Mouse (Mus musculus) stomach, postnatal 0 days (tissue): ENCODE results near the gene Usp2. TPM values are rescaled to one million over a fixed set of nuclear protein-coding genes. Genes with fewer than 3 reads are reported as not detected.

Experiments used
- ATAC-seq: fragments of 200-750 bp; cut with Nextera tagmentation; 2 replicates; pipeline ENCODE4 v1.8.0; 2017; ENCODE audit not compliant: low FRiP score, low TSS enrichment
- DNase-seq: peaks from one replicate; pipeline ENCODE4 v3.0.0-alpha.2; 2016; ENCODE audit warnings: low spot score
- H3K27ac ChIP-seq: fragments of 300-500 bp; sonication (generic); replicated peaks from 2 replicates; pipeline ENCODE4 v1.5.1; 2014; ENCODE audit warnings: mild to moderate bottlenecking, control low read depth
- H3K27me3 ChIP-seq: fragments of 300-500 bp; sonication (generic); 2 replicates; pipeline ENCODE4 v1.6.1; 2014; ENCODE audit warnings: low read length; ENCODE audit not compliant: control insufficient read depth, insufficient read depth
- H3K36me3 ChIP-seq: fragments of 300-500 bp; sonication (generic); 2 replicates; pipeline ENCODE4 v1.6.1; 2014; ENCODE audit warnings: low read length, mixed read lengths; ENCODE audit not compliant: control insufficient read depth, insufficient read depth
- H3K4me1 ChIP-seq: fragments of 300-500 bp; sonication (generic); replicated peaks from 2 replicates; pipeline ENCODE4 v1.6.1; 2014; ENCODE audit warnings: antibody characterized with exemption; ENCODE audit not compliant: control insufficient read depth, insufficient read depth
- H3K4me2 ChIP-seq: fragments of 300-500 bp; sonication (generic); replicated peaks from 2 replicates; pipeline ENCODE4 v1.6.1; 2014; ENCODE audit warnings: low read depth, mild to moderate bottlenecking, control low read depth, moderate library complexity
- H3K4me3 ChIP-seq: fragments of 300-500 bp; sonication (generic); 2 replicates; pipeline ENCODE4 v1.5.1; 2014; ENCODE audit warnings: low read depth, low read length, control low read depth
- H3K9ac ChIP-seq: fragments of 300-500 bp; sonication (generic); 2 replicates; pipeline ENCODE4 v1.6.1; 2014; ENCODE audit warnings: mild to moderate bottlenecking, low read length, control low read depth, mixed read lengths
- H3K9me3 ChIP-seq: fragments of 300-500 bp; sonication (generic); 2 replicates; pipeline ENCODE4 v1.6.1; 2016; ENCODE audit warnings: low read length; ENCODE audit not compliant: control insufficient read depth
- CTCF ChIP-seq: IDR thresholded peaks from 2 replicates; pipeline ENCODE4 v1.5.1; 2016; ENCODE audit warnings: antibody characterized with exemption, low read depth, mild to moderate bottlenecking, moderate library complexity
- EP300 ChIP-seq: optimal IDR thresholded peaks from 2 replicates; pipeline ENCODE3; 2016; ENCODE audit warnings: antibody characterized with exemption
- WGBS: fragments of 180-500 bp; shearing (Covaris S2); extraction: QIAGEN DNeasy Blood & Tissue Kit; methylation state at CpG from one replicate; pipeline ENCODE4 v1.1.7; 2014; 5-methylcytosine and 5-hydroxymethylcytosine counted together
- polyA plus RNA-seq: library from polyadenylated mRNA; unstranded; fragments of >200 nt; fragmentation: Nextera tagmentation; extraction: Ambion mirVana; gene quantifications from 2 replicates; pipeline ENCODE4 v1.2.1, GENCODE M21; 2015

Gene Usp2
- polyA plus RNA-seq, 1 experiment from 2014 or later, result 11.6 TPM

DNA sequence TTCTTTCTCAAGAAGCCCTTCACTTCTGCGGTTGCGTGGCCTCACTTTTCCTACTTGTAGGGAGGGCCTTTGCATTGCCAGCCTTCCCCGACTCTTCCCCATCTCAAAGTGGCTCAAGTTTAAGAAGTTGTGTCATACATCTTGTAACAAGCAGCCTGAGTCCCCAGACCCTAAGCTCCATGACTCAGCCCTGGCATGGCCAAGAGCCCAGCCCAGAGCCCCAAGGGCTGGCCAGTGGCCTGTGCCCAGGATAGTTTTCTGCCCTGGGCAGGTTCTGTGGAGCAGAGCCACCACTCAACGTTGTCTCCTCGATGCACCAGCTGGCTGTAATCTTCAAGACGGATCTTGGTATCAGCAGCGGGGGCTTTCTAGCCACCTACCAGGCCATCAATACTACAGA lies 38.1 kb downstream of the Usp2 start:
- Histone ChIP-seq H3K27ac (no peak overlapping the region), H3K9me3 (no peaks in the 10 kb centered on the region)
- no peak for ATAC-seq

DNA sequence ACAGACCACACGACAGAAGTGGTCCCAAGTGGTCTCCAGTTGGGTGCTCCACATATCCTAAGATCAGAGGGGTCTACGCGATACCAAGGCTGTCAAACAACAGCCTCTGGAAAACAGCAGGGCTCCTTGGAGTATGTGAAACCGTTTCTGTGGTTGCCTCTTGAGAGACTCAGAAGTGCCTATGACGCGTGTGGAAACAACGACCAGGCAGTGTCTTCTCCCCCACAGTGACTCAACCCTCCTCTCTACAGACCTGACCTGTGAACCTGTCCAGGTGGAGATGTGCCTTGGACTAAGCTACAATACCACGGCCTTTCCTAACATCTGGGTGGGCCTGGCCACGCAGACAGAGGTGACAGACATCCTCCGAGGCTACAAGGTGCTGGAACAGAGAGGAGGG lies 39.0 kb downstream of the Usp2 start:
- no peak overlapping the region for H3K9ac ChIP-seq
- H3K9me3 ChIP-seq, result no peaks in the 10 kb centered on the region
- no peak overlapping the region for H3K4me3 ChIP-seq
- DNase-seq (no peak), ATAC-seq (no peak)
- TF ChIP-seq EP300 (no peak), CTCF (no peak)
- peaks cover 14% of the 10 kb centered on the region for H3K4me1 ChIP-seq
- H3K36me3 ChIP-seq, result no peaks in the 10 kb centered on the region
- 87% methylated on average over 10 of the region's 10 CpGs for WGBS
- no peak overlapping the region for H3K4me2 ChIP-seq
- no peak overlapping the region for H3K27ac ChIP-seq
- no peaks in the 10 kb centered on the region for H3K27me3 ChIP-seq

More for the DNA sequence above, 38.1 kb downstream of the Usp2 start:
- Histone ChIP-seq H3K4me3 (no peak overlapping the region), H3K27me3 (no peaks in the 10 kb centered on the region), H3K4me2 (no peak overlapping the region), H3K9ac (no peak overlapping the region), H3K36me3 (no peaks in the 10 kb centered on the region), H3K4me1 (peaks cover 10% of the 10 kb centered on the region)
- TF ChIP-seq CTCF (no peak), EP300 (no peak)
- 89% methylated on average over 7 of the region's 7 CpGs for WGBS
- DNase-seq, result no peak

DNA sequence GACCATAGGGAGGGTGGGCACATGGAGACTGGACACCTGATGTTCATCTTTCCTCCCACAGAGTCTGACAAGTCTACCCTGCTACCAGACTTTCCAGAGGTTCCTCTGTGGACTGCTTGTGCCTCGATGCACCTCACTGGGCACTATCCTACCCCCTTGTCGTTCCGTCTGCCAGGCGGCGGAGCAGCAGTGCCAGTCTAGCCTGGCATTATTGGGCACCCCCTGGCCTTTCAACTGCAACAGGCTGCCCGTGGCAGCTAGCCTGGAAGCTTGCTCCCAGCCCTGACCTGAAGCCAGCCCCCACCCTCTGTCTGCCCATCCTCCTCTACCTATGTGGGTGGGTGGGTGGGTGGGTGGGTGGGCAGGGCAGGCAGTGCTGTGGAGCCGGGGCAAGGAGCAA lies 39.4 kb downstream of the Usp2 start:
- H3K9ac ChIP-seq, result no peak overlapping the region

DNA sequence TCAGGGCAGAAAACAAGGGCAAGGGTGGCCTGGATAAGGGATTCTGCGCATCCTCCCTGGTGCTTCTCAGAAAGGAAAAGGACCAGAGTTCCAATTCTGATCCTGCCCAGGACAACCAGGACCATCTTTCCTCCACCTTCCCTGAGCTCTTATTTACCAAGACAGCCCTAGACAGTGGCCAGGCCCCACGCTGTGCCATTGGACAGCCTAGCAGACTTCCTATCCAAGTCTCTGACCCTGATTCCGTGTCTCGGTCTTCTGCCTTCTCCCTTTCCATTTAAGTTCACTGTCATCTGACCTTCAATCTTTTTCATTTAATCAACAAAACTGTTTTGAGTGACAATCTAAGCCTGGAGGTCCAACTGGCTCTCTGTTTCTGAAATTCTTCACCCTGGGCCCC lies 39.8 kb downstream of the Usp2 start:
- H3K36me3 ChIP-seq, result no peaks in the 10 kb centered on the region
- H3K27ac ChIP-seq, result peak overlapping the region; percentile 53; the same call in 1 of the 2 replicates
- no peaks in the 10 kb centered on the region for H3K9me3 ChIP-seq
- H3K4me1 ChIP-seq, result peaks cover 14% of the 10 kb centered on the region
- no peak overlapping the region for H3K4me3 ChIP-seq
- H3K4me2 ChIP-seq, result no peak overlapping the region
- no peaks in the 10 kb centered on the region for H3K27me3 ChIP-seq
- 72% methylated on average over 4 of the region's 4 CpGs for WGBS
- no peak overlapping the region for H3K9ac ChIP-seq
- no peak for ATAC-seq
- no peak for DNase-seq
- TF ChIP-seq EP300 (no peak), CTCF (no peak)

More for the DNA sequence above, 39.4 kb downstream of the Usp2 start:
- H3K4me1 ChIP-seq, result peaks cover 14% of the 10 kb centered on the region
- TF ChIP-seq EP300 (no peak), CTCF (no peak)
- ATAC-seq (no peak), DNase-seq (no peak)
- WGBS, result 88% methylated on average over 7 of the region's 7 CpGs
- H3K27me3 ChIP-seq, result no peaks in the 10 kb centered on the region
- 0 out of 2 replicates have a peak overlapping the region, but pooled peaks have one; percentile 53 for H3K27ac ChIP-seq
- no peak overlapping the region for H3K4me2 ChIP-seq
- no peaks in the 10 kb centered on the region for H3K9me3 ChIP-seq
- H3K36me3 ChIP-seq, result no peaks in the 10 kb centered on the region
- no peak overlapping the region for H3K4me3 ChIP-seq

DNA sequence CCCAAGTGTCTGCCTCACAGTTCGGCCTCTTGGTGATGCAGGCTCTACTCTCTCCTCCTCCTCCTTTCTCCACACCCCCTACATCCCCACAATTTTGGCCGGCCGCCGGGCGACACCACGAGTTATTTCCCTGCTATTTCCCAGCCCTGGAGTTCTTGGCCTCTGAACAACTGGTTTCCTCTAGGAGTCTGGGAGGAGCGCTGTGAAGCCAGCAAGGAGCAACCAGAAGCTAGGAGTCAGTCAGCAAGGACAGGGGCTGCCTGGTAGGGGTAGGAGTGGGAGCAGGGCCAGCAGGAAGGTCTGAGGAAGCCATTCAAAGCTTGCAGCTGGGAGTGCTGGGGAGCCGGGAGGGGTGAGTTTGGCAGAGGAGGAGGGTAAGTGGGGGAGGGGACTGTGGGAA lies 40.3 kb downstream of the Usp2 start, which contains the start of gene C1qtnf5:
Gene C1qtnf5 (plus strand): TSS at position 136 of the 400 bp plus-strand sequence.
- H3K9ac ChIP-seq, result peak within 1 kb of the TSS; percentile 41; the same call in 1 of the 2 replicates
- peak; percentile 64; the same call in 1 of the 2 replicates for ATAC-seq
- peaks cover 14% of the 10 kb centered on the region for H3K4me1 ChIP-seq
- no peaks in the 10 kb centered on the region for H3K27me3 ChIP-seq
- no peaks in the 10 kb centered on the region for H3K36me3 ChIP-seq
- H3K9me3 ChIP-seq, result no peaks in the 10 kb centered on the region
- 0 out of 2 replicates have a peak within 1 kb of the TSS, but pooled peaks have one; percentile 1 for H3K4me3 ChIP-seq
- WGBS, result 29% methylated on average over 8 of the region's 8 CpGs
- H3K4me2 ChIP-seq, result peak within 1 kb of the TSS; percentile 46
- peak; percentile 76 for DNase-seq
- H3K27ac ChIP-seq, result peak within 1 kb of the TSS; percentile 75
- no peak for TF ChIP-seq EP300
- TF ChIP-seq CTCF, result peak; percentile 36

DNA sequence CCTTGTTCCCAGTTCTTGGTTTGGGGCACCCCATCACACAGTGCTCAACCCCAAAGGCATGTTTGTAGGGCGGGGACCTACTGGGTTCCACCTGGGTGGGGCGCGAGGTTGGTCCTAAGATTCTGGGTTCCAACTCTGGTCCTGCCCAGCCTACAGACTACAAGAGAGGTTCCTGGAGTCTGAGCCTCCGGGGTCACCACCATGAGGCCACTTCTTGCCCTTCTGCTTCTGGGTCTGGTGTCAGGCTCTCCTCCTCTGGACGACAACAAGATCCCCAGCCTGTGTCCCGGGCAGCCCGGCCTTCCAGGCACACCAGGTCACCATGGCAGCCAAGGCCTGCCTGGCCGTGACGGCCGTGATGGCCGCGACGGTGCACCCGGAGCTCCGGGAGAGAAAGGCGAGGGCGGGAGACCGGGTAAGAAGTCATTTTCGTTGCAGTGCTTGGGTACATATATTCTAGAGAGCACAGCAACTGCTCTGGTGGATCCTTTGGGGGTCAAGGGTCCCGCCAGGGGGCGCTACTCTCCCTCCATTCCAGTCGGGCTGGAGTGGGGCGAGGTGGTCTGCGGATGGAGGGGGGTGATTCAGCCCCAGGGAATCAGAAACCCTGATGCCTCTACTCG lies 40.8 kb downstream of the Usp2 start:
- peak; percentile 16; the same call in 1 of the 2 replicates for ATAC-seq

More for the DNA sequence above, 40.8 kb downstream of the Usp2 start:
- Histone ChIP-seq H3K4me3 (0 out of 2 replicates have a peak overlapping the region, but pooled peaks have one; percentile 1), H3K4me2 (peak overlapping the region; percentile 46), H3K4me1 (peaks cover 14% of the 10 kb centered on the region), H3K36me3 (no peaks in the 10 kb centered on the region), H3K27me3 (no peaks in the 10 kb centered on the region), H3K9me3 (no peaks in the 10 kb centered on the region), H3K9ac (peak overlapping the region; percentile 41; the same call in 1 of the 2 replicates), H3K27ac (peak overlapping the region; percentile 75)
- WGBS, result 46% methylated on average over 25 of the region's 25 CpGs
- TF ChIP-seq CTCF, result peak; percentile 63
- no peak for TF ChIP-seq EP300
- DNase-seq, result peak; percentile 61
